Mouse (Mus musculus) layer of hippocampus, adult 2 months (tissue): ENCODE results near the gene Ptges3. TPM values are rescaled to one million over a fixed set of nuclear protein-coding genes. Genes with fewer than 3 reads are reported as not detected.

Experiments
- DNase-seq, 2 experiments: peaks; one replicate each; pipeline ENCODE4 v3.0.0; 2022; ENCODE audit warnings: low spot score in 2 of 2
- H3K27ac ChIP-seq: fragments of 200-600 bp; 2 replicates; pipeline ENCODE4 v1.8.1; 2022
- H3K4me3 ChIP-seq: fragments of 200-600 bp; 2 replicates; pipeline ENCODE4 v1.8.1; 2022; ENCODE audit warnings: mild to moderate bottlenecking
- CTCF ChIP-seq: fragments of 200-600 bp; conservative IDR thresholded peaks from 2 replicates; pipeline ENCODE4 v1.8.1; 2022; ENCODE audit warnings: antibody characterized with exemption, mild to moderate bottlenecking, moderate library complexity
- total RNA-seq, 2 experiments: library from RNA; stranded (reverse); gene quantifications; 2 replicates each; pipeline ENCODE4 v1.2.3; 2021

The Ptges3 gene
- total RNA-seq, 2 experiments from 2014 or later = 135 to 142 TPM

- no peak for TF ChIP-seq CTCF
- Histone ChIP-seq H3K27ac (peak within 1 kb of the TSS; percentile 97), H3K4me3 (peak within 1 kb of the TSS; percentile 88)
- no peak for DNase-seq
Measured at GRCm38 (mm10) chr10:128091564-128092505, 33.1 kb downstream of the Ptges3 start, which contains the start of gene Baz2a. TSS of gene Baz2a (plus strand) at chr10:128091577.

- Histone ChIP-seq H3K27ac (peak overlapping the region; percentile 97), H3K4me3 (peak overlapping the region; percentile 88)
- peak; percentile 70 to 74 for DNase-seq
- TF ChIP-seq CTCF = peak; percentile 66
Measured at GRCm38 (mm10) chr10:128092506-128093495, 34.0 kb downstream of the Ptges3 start.

- Histone ChIP-seq H3K4me3 (peak overlapping the region; percentile 88), H3K27ac (peak overlapping the region; percentile 97)
- no peak for DNase-seq
- TF ChIP-seq CTCF = no peak
Measured at GRCm38 (mm10) chr10:128093496-128094294, 34.9 kb downstream of the Ptges3 start.

- no peak for TF ChIP-seq CTCF
- H3K4me3 ChIP-seq = peak overlapping the region; percentile 88
- H3K27ac ChIP-seq = peak overlapping the region; percentile 97; the same call in 1 of the 2 replicates
- DNase-seq = peak; percentile 60
Measured at GRCm38 (mm10) chr10:128094340-128094968, 35.7 kb downstream of the Ptges3 start.

- Histone ChIP-seq H3K27ac (peak overlapping the region; percentile 97; the same call in 1 of the 2 replicates), H3K4me3 (no peak overlapping the region)
- TF ChIP-seq CTCF = no peak
- no peak for DNase-seq
Measured at GRCm38 (mm10) chr10:128095003-128095636, 36.4 kb downstream of the Ptges3 start.

- no peak for TF ChIP-seq CTCF
- DNase-seq = no peak
- no peak overlapping the region for H3K27ac ChIP-seq
- H3K4me3 ChIP-seq = peak overlapping the region; percentile 89; the same call in 1 of the 2 replicates
Measured at GRCm38 (mm10) chr10:128096313-128096692, 37.5 kb downstream of the Ptges3 start.

GRCm38 (mm10) chr10:128096693-128097586 lies 38.2 kb downstream of the Ptges3 start:
- Histone ChIP-seq H3K4me3 (peak overlapping the region; percentile 89), H3K27ac (peak overlapping the region; percentile 90)
- DNase-seq = peak; percentile 84 to 87
- peak; percentile 69 for TF ChIP-seq CTCF

GRCm38 (mm10) chr10:128097587-128097971 lies 38.8 kb downstream of the Ptges3 start:
- H3K27ac ChIP-seq = peak overlapping the region; percentile 90
- H3K4me3 ChIP-seq = peak overlapping the region; percentile 89
- TF ChIP-seq CTCF = no peak
- DNase-seq = peak in 1 of 2 experiments; percentile 48

- no peak overlapping the region for H3K27ac ChIP-seq
- no peak for TF ChIP-seq CTCF
- DNase-seq = no peak
- no peak overlapping the region for H3K4me3 ChIP-seq
Measured at GRCm38 (mm10) chr10:128110103-128110761, 51.5 kb downstream of the Ptges3 start.

GRCm38 (mm10) chr10:128111227-128111626 lies 52.5 kb downstream of the Ptges3 start:
- no peak overlapping the region for H3K27ac ChIP-seq
- no peak for DNase-seq
- no peak overlapping the region for H3K4me3 ChIP-seq
- no peak for TF ChIP-seq CTCF
